Mouse (Mus musculus): ENCODE data around the gene Cand2.

- TF ChIP-seq POLR2A (IDR thresholded peaks at IDR 0.05; ENCODE audit: low read depth, low read length): no peak
- no peak for TF ChIP-seq CTCF (IDR thresholded peaks at IDR 0.05; ENCODE audit: extremely low read depth, insufficient read depth, insufficient read length, insufficient replicate concordance)
Observed at GRCm38 (mm10) chr6:115732341-115732928, 41.9 kb upstream of the Cand2 start.
